Mouse (Mus musculus) Patski (cell line): ENCODE data around the gene C1qtnf1. TPM values are rescaled to one million over a fixed set of nuclear protein-coding genes. Genes with fewer than 3 reads are reported as not detected.
A peak's percentile ranks its signal among the peaks of the same experiment; 100 is the strongest.

Experiments used
- ATAC-seq: fragments of 100-300 bp; one replicate; pipeline ENCODE4 v1.8.0; 2021
- CTCF ChIA-PET: fragments of 350-600 bp; sonication (Branson Sonifier 250); formaldehyde crosslinking; loops from one replicate; lab custom pipeline; 2022; ENCODE audit warnings: inconsistent platforms; lab: Charles Lee
- POLR2A ChIA-PET: fragments of 350-600 bp; sonication (Branson Sonifier 250); formaldehyde crosslinking; loops from one replicate; lab custom pipeline; 2022; ENCODE audit warnings: antibody characterized with exemption, inconsistent platforms; lab: Charles Lee
- DNase-seq: peaks from one replicate; pipeline ENCODE4 v3.0.0-alpha.2; 2011; ENCODE audit warnings: low read depth, low spot score
- H3K27me3 ChIP-seq: fragments of 371-371 bp; one replicate; pipeline ENCODE4 v1.5.1; 2021
- CTCF ChIP-seq: fragments of 100-300 bp; IDR thresholded peaks from one replicate; pipeline ENCODE4 v1.5.1; 2021
- in situ Hi-C: fragments of 300-500 bp; cut with MboI; formaldehyde crosslinking; loops from 3 replicates; pipeline ENCODE4 v1.11.1; 2018; ENCODE audit warnings: low pct_unique_long_range_greater_than_20kb, mixed read lengths
- polyA plus RNA-seq: library from polyadenylated mRNA; unstranded; gene quantifications from one replicate; pipeline ENCODE4 v1.2.3, GENCODE M21; 2021

Gene C1qtnf1
- polyA plus RNA-seq, 1 experiment from 2014 or later: 11.2 TPM

- CTCF ChIA-PET: interaction anchor here (0.8 to 1.3 kb wide), 4 partner anchors 8 to 77 kb away, joined by 3 to 4 read pairs (median 4); no protein-coding TSS in a partner anchor
- ATAC-seq: peak; percentile 78
Observed at GRCm38 (mm10) chr11:118401760-118402280, 26.2 kb upstream of the C1qtnf1 start, which contains the start of gene Lgals3bp. Gene Lgals3bp (minus strand): TSS chr11:118402092.

GRCm38 (mm10) chr11:118403183-118403582, 24.8 kb upstream of the C1qtnf1 start:
- in situ Hi-C loops: no loop called here
- TF ChIP-seq CTCF: no peak
- CTCF ChIA-PET: no interaction called here
- no peak for DNase-seq
- H3K27me3 ChIP-seq: no peaks in the 10 kb centered on the region
- POLR2A ChIA-PET: interaction anchor here (0.7 kb wide), 1 partner anchor 84 kb away, joined by 3 read pairs; no protein-coding TSS in a partner anchor
- no peak for ATAC-seq

More at GRCm38 (mm10) chr11:118401760-118402280, 26.2 kb upstream of the C1qtnf1 start, which contains the start of gene Lgals3bp:
- DNase-seq: peak; percentile 66
- H3K27me3 ChIP-seq: no peaks in the 10 kb centered on the region
- no peak for TF ChIP-seq CTCF
- POLR2A ChIA-PET: interaction anchor here (1.3 kb wide), 1 partner anchor 112 kb away, joined by 3 read pairs; the partner anchor contains the start of gene Usp36
- in situ Hi-C loops: no loop called here

- ChIA-PET POLR2A (interaction anchor here (0.7 kb wide), 1 partner anchor 628 kb away, joined by 6 read pairs; no protein-coding TSS in a partner anchor), CTCF (no interaction called here)
- TF ChIP-seq CTCF: no peak
- ATAC-seq: no peak
- DNase-seq: no peak
- in situ Hi-C loops: no loop called here
- H3K27me3 ChIP-seq: no peaks in the 10 kb centered on the region
Observed at GRCm38 (mm10) chr11:118403951-118404899, 23.8 kb upstream of the C1qtnf1 start.

GRCm38 (mm10) chr11:118405311-118405710, 22.7 kb upstream of the C1qtnf1 start:
- POLR2A ChIA-PET: interaction anchor here (0.7 kb wide), 1 partner anchor 627 kb away, joined by 6 read pairs; no protein-coding TSS in a partner anchor
- CTCF ChIA-PET: no interaction called here
- no peak for TF ChIP-seq CTCF
- ATAC-seq (no peak), DNase-seq (no peak)
- in situ Hi-C loops: no loop called here
- H3K27me3 ChIP-seq: no peaks in the 10 kb centered on the region

- DNase-seq (no peak), ATAC-seq (no peak)
- in situ Hi-C loops: no loop called here
- H3K27me3 ChIP-seq: no peaks in the 10 kb centered on the region
- ChIA-PET CTCF (interaction anchor here (1.0 to 2.9 kb wide), 2 partner anchors 10 to 37 kb away, joined by 3 to 11 read pairs; no protein-coding TSS in a partner anchor), POLR2A (no interaction called here)
- TF ChIP-seq CTCF: no peak
Observed at GRCm38 (mm10) chr11:118406521-118406920, 21.5 kb upstream of the C1qtnf1 start.

GRCm38 (mm10) chr11:118407318-118407910, 20.6 kb upstream of the C1qtnf1 start:
- no peak for ATAC-seq
- ChIA-PET POLR2A (interaction anchor here (0.6 to 0.8 kb wide), 2 partner anchors 28 to 533 kb away, joined by 3 read pairs; no protein-coding TSS in a partner anchor), CTCF (interaction anchor here (0.9 to 2.9 kb wide), 4 partner anchors 9 to 36 kb away, joined by 3 to 11 read pairs (median 6); partner anchors contain the start of gene Cant1)
- in situ Hi-C loops: no loop called here
- no peaks in the 10 kb centered on the region for H3K27me3 ChIP-seq
- DNase-seq: no peak
- no peak for TF ChIP-seq CTCF

- in situ Hi-C loops: no loop called here
- TF ChIP-seq CTCF: no peak
- ATAC-seq: no peak
- no peak for DNase-seq
- ChIA-PET POLR2A (interaction anchor here (0.6 kb wide), 1 partner anchor 534 kb away, joined by 3 read pairs; no protein-coding TSS in a partner anchor), CTCF (interaction anchor here (1.8 to 2.9 kb wide), 2 partner anchors 10 to 35 kb away, joined by 8 to 11 read pairs; partner anchors contain the start of gene Cant1)
- no peaks in the 10 kb centered on the region for H3K27me3 ChIP-seq
Observed at GRCm38 (mm10) chr11:118408051-118408740, 19.8 kb upstream of the C1qtnf1 start.

GRCm38 (mm10) chr11:118409106-118410072, 18.6 kb upstream of the C1qtnf1 start:
- in situ Hi-C loops: no loop called here
- ChIA-PET CTCF (interaction anchor here (0.9 to 3.8 kb wide), 4 partner anchors 8 to 34 kb away, joined by 3 to 14 read pairs (median 8); partner anchors contain the start of gene Lgals3bp), POLR2A (no interaction called here)
- ATAC-seq: no peak
- H3K27me3 ChIP-seq: no peaks in the 10 kb centered on the region
- no peak for TF ChIP-seq CTCF
- no peak for DNase-seq
